Mouse (Mus musculus) heart, embryonic 14.5 days (tissue): ENCODE measurements around the gene Ddx19b. TPM values are rescaled to one million over a fixed set of nuclear protein-coding genes. Genes with fewer than 3 reads are reported as not detected.

Experiments used
- microRNA-seq: library from miRNA; unstranded; fragments of <30 nt; microRNA quantifications from one replicate; pipeline ENCODE4, GENCODE M21; 2016
- polyA plus RNA-seq: library from polyadenylated mRNA; unstranded; fragments of >200 nt; fragmentation: Nextera tagmentation; extraction: Ambion mirVana; gene quantifications from 2 replicates; pipeline ENCODE4 v1.2.1, GENCODE M21; 2014

Ddx19b gene
- polyA plus RNA-seq, 1 experiment from 2014 or later, result 3.6 TPM

Small RNAs within 50 kb of the gene (microRNA-seq; reads per million reads assigned to microRNA genes)
- gene Gm24103 (not detected), gene Mir3473d (2.0 reads per million)

Other genes with a start within 250 kb of the Ddx19b start
- gene Il34, start 225.8 kb downstream of the Ddx19b start, polyA plus RNA-seq, result 0.24 and 0.49 TPM in 2 replicates
- 60.2 and 62.0 TPM in 2 replicates for gene Cog4, start 185.2 kb downstream of the Ddx19b start, polyA plus RNA-seq
- gene Sf3b3, start 185.0 kb downstream of the Ddx19b start, polyA plus RNA-seq, result 74.8 and 77.8 TPM in 2 replicates
- gene Fuk, start 129.3 kb downstream of the Ddx19b start, polyA plus RNA-seq, result 4.9 and 6.0 TPM in 2 replicates
- 9.6 and 10.4 TPM in 2 replicates for gene St3gal2, start 111.8 kb downstream of the Ddx19b start, polyA plus RNA-seq
- gene Ddx19a, start 34.0 kb downstream of the Ddx19b start, polyA plus RNA-seq, result 13.8 and 14.9 TPM in 2 replicates
- 31.7 and 35.4 TPM in 2 replicates for gene Aars, start 1.4 kb upstream of the Ddx19b start, polyA plus RNA-seq
- gene Exosc6, start 24.6 kb upstream of the Ddx19b start, polyA plus RNA-seq, result 10.7 and 14.5 TPM in 2 replicates
- not detected in 2 replicates for gene Clec18a, start 60.7 kb upstream of the Ddx19b start, polyA plus RNA-seq
- 9.3 and 9.8 TPM in 2 replicates for gene Pdpr, start 62.9 kb upstream of the Ddx19b start, polyA plus RNA-seq
- 83.5 and 85.1 TPM in 2 replicates for gene Glg1, start 227.5 kb upstream of the Ddx19b start, polyA plus RNA-seq